Mouse (Mus musculus) hindbrain, postnatal 0 days (tissue): ENCODE data around the gene Tm9sf2. TPM values are rescaled to one million over a fixed set of nuclear protein-coding genes. Genes with fewer than 3 reads are reported as not detected.

ENCODE experiments used
- ATAC-seq: fragments of 200-750 bp; cut with Nextera tagmentation; 2 replicates; pipeline ENCODE4 v1.8.0; 2017; ENCODE audit warnings: mild to moderate bottlenecking, moderate TSS enrichment, moderate library complexity
- DNase-seq: peaks from one replicate; pipeline ENCODE4 v3.0.0-alpha.2; 2015; ENCODE audit warnings: low spot score
- H3K27ac ChIP-seq: fragments of 300-500 bp; sonication (generic); 2 replicates; pipeline ENCODE4 v1.5.1; 2014; ENCODE audit warnings: mild to moderate bottlenecking
- H3K27me3 ChIP-seq: fragments of 300-500 bp; sonication (generic); 2 replicates; pipeline ENCODE4 v1.6.1; 2014; ENCODE audit warnings: low read length, mixed read lengths; ENCODE audit not compliant: insufficient read depth
- H3K36me3 ChIP-seq: fragments of 300-500 bp; sonication (generic); 2 replicates; pipeline ENCODE4 v1.6.1; 2014; ENCODE audit warnings: low read length, mixed read lengths; ENCODE audit not compliant: insufficient read depth
- H3K4me1 ChIP-seq: fragments of 300-500 bp; sonication (generic); 2 replicates; pipeline ENCODE4 v1.6.1; 2014; ENCODE audit warnings: antibody characterized with exemption, low read length, mixed read lengths; ENCODE audit not compliant: insufficient read depth
- H3K4me2 ChIP-seq: fragments of 300-500 bp; sonication (generic); 2 replicates; pipeline ENCODE4 v1.6.1; 2014; ENCODE audit warnings: low read depth, mild to moderate bottlenecking, low read length, moderate library complexity, mixed read lengths
- H3K4me3 ChIP-seq: fragments of 300-500 bp; sonication (generic); 2 replicates; pipeline ENCODE4 v1.5.1; 2014; ENCODE audit warnings: low read length
- H3K9ac ChIP-seq: fragments of 300-500 bp; sonication (generic); replicated peaks from 2 replicates; pipeline ENCODE4 v1.6.1; 2014; ENCODE audit warnings: mild to moderate bottlenecking, low read length, moderate library complexity, mixed read lengths
- H3K9me3 ChIP-seq: fragments of 300-500 bp; sonication (generic); 2 replicates; pipeline ENCODE4 v1.6.1; 2016; ENCODE audit warnings: low read length, mixed read lengths
- CTCF ChIP-seq: IDR thresholded peaks from 2 replicates; pipeline ENCODE4 v1.5.1; 2016; ENCODE audit warnings: antibody characterized with exemption, control low read depth, low read depth
- WGBS: fragments of 180-500 bp; shearing (Covaris S2); extraction: QIAGEN DNeasy Blood & Tissue Kit; methylation state at CpG from one replicate; pipeline ENCODE4 v1.1.7; 2014; 5-methylcytosine and 5-hydroxymethylcytosine counted together
- polyA plus RNA-seq: library from polyadenylated mRNA; unstranded; fragments of >200 nt; fragmentation: Nextera tagmentation; extraction: Ambion mirVana; gene quantifications from 2 replicates; pipeline ENCODE4 v1.2.1, GENCODE M21; 2015
- total RNA-seq: library from RNA; depleted of rRNA; stranded (reverse); fragments of >200 nt; gene quantifications from 2 replicates; pipeline ENCODE4 v1.2.3, GENCODE M21; 2014

Gene Tm9sf2
- total and polyA plus RNA-seq, 2 experiments from 2014 or later = 81.0 to 105 TPM

- TF ChIP-seq CTCF = no peak
- Histone ChIP-seq H3K4me2 (no peak overlapping the region), H3K4me3 (no peak overlapping the region), H3K9ac (no peak overlapping the region), H3K9me3 (no peaks in the 10 kb centered on the region), H3K27ac (no peak overlapping the region), H3K27me3 (no peaks in the 10 kb centered on the region), H3K36me3 (no peaks in the 10 kb centered on the region), H3K4me1 (no peaks in the 10 kb centered on the region)
- DNase-seq = no peak
- WGBS = 88% methylated on average over 3 of the region's 3 CpGs
- no peak for ATAC-seq
Observed at GRCm38 (mm10) chr14:122077017-122077416, 29.8 kb upstream of the Tm9sf2 start.

GRCm38 (mm10) chr14:122079428-122079827 lies 27.4 kb upstream of the Tm9sf2 start:
- no peak overlapping the region for H3K4me2 ChIP-seq
- no peaks in the 10 kb centered on the region for H3K9me3 ChIP-seq
- H3K27me3 ChIP-seq = no peaks in the 10 kb centered on the region
- no peaks in the 10 kb centered on the region for H3K36me3 ChIP-seq
- WGBS = 47% methylated on average over 6 of the region's 6 CpGs
- no peak overlapping the region for H3K27ac ChIP-seq
- DNase-seq (peak; percentile 21), ATAC-seq (no peak)
- no peak overlapping the region for H3K9ac ChIP-seq
- TF ChIP-seq CTCF = peak; percentile 57
- H3K4me1 ChIP-seq = no peaks in the 10 kb centered on the region
- no peak overlapping the region for H3K4me3 ChIP-seq

GRCm38 (mm10) chr14:122079921-122080320 lies 26.9 kb upstream of the Tm9sf2 start:
- Histone ChIP-seq H3K9me3 (no peaks in the 10 kb centered on the region), H3K4me2 (no peak overlapping the region), H3K9ac (no peak overlapping the region), H3K27me3 (no peaks in the 10 kb centered on the region), H3K4me1 (no peaks in the 10 kb centered on the region), H3K36me3 (no peaks in the 10 kb centered on the region), H3K27ac (no peak overlapping the region), H3K4me3 (no peak overlapping the region)
- DNase-seq = no peak
- TF ChIP-seq CTCF = no peak
- 78% methylated on average over 5 of the region's 5 CpGs for WGBS
- no peak for ATAC-seq

GRCm38 (mm10) chr14:122081308-122081707 lies 25.5 kb upstream of the Tm9sf2 start:
- 59% methylated on average over 3 of the region's 3 CpGs for WGBS
- no peak for ATAC-seq
- Histone ChIP-seq H3K4me3 (no peak overlapping the region), H3K27me3 (no peaks in the 10 kb centered on the region), H3K9ac (no peak overlapping the region), H3K4me2 (no peak overlapping the region), H3K4me1 (no peaks in the 10 kb centered on the region), H3K36me3 (no peaks in the 10 kb centered on the region), H3K9me3 (no peaks in the 10 kb centered on the region), H3K27ac (no peak overlapping the region)
- DNase-seq = no peak
- no peak for TF ChIP-seq CTCF

GRCm38 (mm10) chr14:122083499-122083898 lies 23.3 kb upstream of the Tm9sf2 start:
- TF ChIP-seq CTCF = no peak
- no peaks in the 10 kb centered on the region for H3K27me3 ChIP-seq
- no peaks in the 10 kb centered on the region for H3K9me3 ChIP-seq
- H3K36me3 ChIP-seq = no peaks in the 10 kb centered on the region
- no peaks in the 10 kb centered on the region for H3K4me1 ChIP-seq
- DNase-seq (no peak), ATAC-seq (no peak)
- no peak overlapping the region for H3K4me2 ChIP-seq
- no peak overlapping the region for H3K4me3 ChIP-seq
- 85% methylated on average over 7 of the region's 7 CpGs for WGBS
- H3K9ac ChIP-seq = no peak overlapping the region
- no peak overlapping the region for H3K27ac ChIP-seq

- H3K36me3 ChIP-seq = no peaks in the 10 kb centered on the region
- ATAC-seq (no peak), DNase-seq (no peak)
- H3K9ac ChIP-seq = no peak overlapping the region
- no peaks in the 10 kb centered on the region for H3K9me3 ChIP-seq
- no peak overlapping the region for H3K4me2 ChIP-seq
- no peak overlapping the region for H3K4me3 ChIP-seq
- no peak overlapping the region for H3K27ac ChIP-seq
- 86% methylated on average over 5 of the region's 5 CpGs for WGBS
- H3K4me1 ChIP-seq = no peaks in the 10 kb centered on the region
- TF ChIP-seq CTCF = no peak
- H3K27me3 ChIP-seq = no peaks in the 10 kb centered on the region
Observed at GRCm38 (mm10) chr14:122087956-122088355, 18.9 kb upstream of the Tm9sf2 start.

- 82% methylated on average over 4 of the region's 4 CpGs for WGBS
- H3K4me1 ChIP-seq = no peaks in the 10 kb centered on the region
- ATAC-seq (no peak), DNase-seq (no peak)
- no peak overlapping the region for H3K4me2 ChIP-seq
- no peaks in the 10 kb centered on the region for H3K27me3 ChIP-seq
- no peak overlapping the region for H3K27ac ChIP-seq
- TF ChIP-seq CTCF = no peak
- no peaks in the 10 kb centered on the region for H3K36me3 ChIP-seq
- H3K4me3 ChIP-seq = no peak overlapping the region
- no peaks in the 10 kb centered on the region for H3K9me3 ChIP-seq
- H3K9ac ChIP-seq = no peak overlapping the region
Observed at GRCm38 (mm10) chr14:122092363-122092762, 14.5 kb upstream of the Tm9sf2 start.
